Mouse (Mus musculus) G1E (cell line): ENCODE data around the gene Hist1h4h. TPM values are rescaled to one million over a fixed set of nuclear protein-coding genes. Genes with fewer than 3 reads are reported as not detected.

ENCODE experiments used
- ATAC-seq: 2 replicates; pipeline ENCODE4 v1.8.0; 2016; ENCODE audit warnings: mild to moderate bottlenecking; ENCODE audit not compliant: insufficient number of reproducible peaks, poor library complexity, low FRiP score, severe bottlenecking; ENCODE audit errors: extremely low read depth
- DNase-seq: peaks from one replicate; pipeline ENCODE4 v3.0.0; 2012; ENCODE audit warnings: low spot score
- H3K27me3 ChIP-seq: 2 replicates; pipeline ENCODE4 v1.6.1; 2012; ENCODE audit warnings: mild to moderate bottlenecking, low read length, inconsistent platforms; ENCODE audit not compliant: insufficient read depth
- H3K36me3 ChIP-seq: replicated peaks from 2 replicates; pipeline ENCODE3; 2012; ENCODE audit warnings: mild to moderate bottlenecking, inconsistent platforms
- H3K4me1 ChIP-seq: 2 replicates; pipeline ENCODE4 v1.6.1; 2012; ENCODE audit warnings: low read depth, low read length, inconsistent platforms, mixed read lengths; ENCODE audit not compliant: insufficient read depth
- H3K4me3 ChIP-seq: 2 replicates; pipeline ENCODE4 v1.5.1; 2012; ENCODE audit warnings: low read depth, mild to moderate bottlenecking, inconsistent platforms, low read length, moderate library complexity, mixed read lengths
- H3K9me3 ChIP-seq: replicated peaks from 2 replicates; pipeline ENCODE4 v1.6.1; 2012; ENCODE audit warnings: inconsistent platforms
- CTCF ChIP-seq: IDR thresholded peaks from 2 replicates; pipeline ENCODE4 v1.5.1; 2012; ENCODE audit warnings: low read depth, low read length, inconsistent platforms, mixed read lengths
- GATA1 ChIP-seq: IDR thresholded peaks from 2 replicates; pipeline ENCODE4 v1.6.1; 2012; ENCODE audit warnings: borderline replicate concordance, low read length, inconsistent platforms, mixed read lengths
- GATA2 ChIP-seq: IDR thresholded peaks from 2 replicates; pipeline ENCODE4 v1.6.1; 2012; ENCODE audit warnings: low read depth, low read length, inconsistent platforms, borderline replicate concordance
- POLR2AphosphoS5 ChIP-seq: IDR thresholded peaks from 2 replicates; pipeline ENCODE4 v1.6.1; 2012; ENCODE audit warnings: low read depth, low read length, inconsistent platforms; ENCODE audit not compliant: insufficient replicate concordance
- TAL1 ChIP-seq: conservative IDR thresholded peaks from 2 replicates; pipeline ENCODE4 v1.6.1; 2012; ENCODE audit warnings: low read depth, low read length, inconsistent platforms, mixed read lengths
- polyA plus RNA-seq: library from polyadenylated mRNA; stranded (reverse); fragments of >175 nt; gene quantifications from 2 replicates; pipeline ENCODE4 v1.2.3, GENCODE M21; 2012
- total RNA-seq, 2 experiments: library from RNA; stranded (forward) in 1 of 2; stranded (reverse) in 1 of 2; fragments of 200-1000 nt in 1 of 2; fragments of >200 nt in 1 of 2; fragmentation: Nextera tagmentation in 1 of 2; gene quantifications; 2 replicates each; pipeline ENCODE4 v1.2.3; 2014 to 2017

Gene Hist1h4h
- total and polyA plus RNA-seq, 3 experiments = 11.0 to 843 (median 309) TPM

DNA sequence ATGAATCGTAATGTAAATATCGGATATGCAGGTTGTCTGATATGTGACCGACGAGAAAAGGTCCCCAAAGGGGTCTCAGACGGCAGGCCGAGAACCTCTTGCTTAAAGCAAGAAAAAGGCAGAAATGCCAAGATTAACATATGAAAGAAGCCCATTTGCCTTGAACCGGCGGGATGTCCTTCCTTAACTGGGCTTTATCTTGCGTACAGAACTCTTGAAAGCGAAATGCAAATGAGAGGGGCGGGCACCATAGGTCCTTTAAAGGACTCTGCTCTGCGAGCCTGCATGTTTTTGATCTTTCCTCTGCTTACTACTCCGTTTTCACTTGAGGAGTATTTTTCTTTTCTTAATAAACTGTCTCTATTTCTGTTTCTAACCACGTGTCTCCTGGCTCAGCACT, 38.9 kb upstream of the Hist1h4h start:
- ATAC-seq = no peak
- peaks cover 36% of the 10 kb centered on the region for H3K27me3 ChIP-seq
- TF ChIP-seq GATA2 (no peak), CTCF (no peak), TAL1 (no peak), POLR2AphosphoS5 (no peak), GATA1 (no peak)
- H3K4me1 ChIP-seq = peaks cover 23% of the 10 kb centered on the region
- H3K4me3 ChIP-seq = no peak overlapping the region
- no peaks in the 10 kb centered on the region for H3K36me3 ChIP-seq
- no peak for DNase-seq
- no peaks in the 10 kb centered on the region for H3K9me3 ChIP-seq

- ATAC-seq (no peak), DNase-seq (no peak)
- H3K4me3 ChIP-seq = no peak overlapping the region
- H3K4me1 ChIP-seq = peaks cover 27% of the 10 kb centered on the region
- no peak for TF ChIP-seq TAL1
- no peak for TF ChIP-seq GATA1
- TF ChIP-seq POLR2AphosphoS5 = no peak
- TF ChIP-seq GATA2 = no peak
- TF ChIP-seq CTCF = no peak
- no peaks in the 10 kb centered on the region for H3K36me3 ChIP-seq
- no peaks in the 10 kb centered on the region for H3K9me3 ChIP-seq
- peaks cover 20% of the 10 kb centered on the region for H3K27me3 ChIP-seq
Measured at GRCm38 (mm10) chr13:23495526-23495925, 35.3 kb upstream of the Hist1h4h start.

DNA sequence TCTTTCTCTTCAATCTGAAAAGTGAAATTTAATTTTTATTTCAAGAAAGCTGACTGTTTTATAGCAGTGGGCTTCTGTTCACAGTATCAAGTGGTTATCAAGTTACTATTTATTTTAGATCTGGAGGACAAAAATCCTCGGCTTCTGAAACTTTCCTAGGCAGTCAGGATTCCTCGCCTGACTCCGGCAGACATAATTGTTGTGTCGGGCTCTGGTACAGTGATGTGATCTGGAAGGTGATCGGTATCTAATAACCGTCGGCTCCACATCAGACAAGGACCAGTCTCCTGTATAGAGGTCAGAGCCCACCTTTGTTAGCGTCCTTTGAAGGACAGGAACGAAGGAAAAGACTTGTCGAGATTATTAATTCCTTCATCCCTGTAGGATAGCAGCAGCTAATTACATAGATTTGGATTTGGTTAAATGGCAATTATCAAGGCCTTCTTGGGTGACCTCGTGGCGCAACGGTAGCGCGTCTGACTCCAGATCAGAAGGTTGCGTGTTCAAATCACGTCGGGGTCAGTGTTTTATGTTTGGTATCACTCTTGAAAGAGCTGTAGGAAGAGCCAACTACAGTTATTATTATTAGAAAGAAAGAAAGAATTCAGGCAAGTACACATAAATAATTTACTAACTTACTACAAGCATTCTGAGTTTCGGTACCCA, 33.1 kb upstream of the Hist1h4h start:
- Histone ChIP-seq H3K27me3 (peaks cover 20% of the 10 kb centered on the region), H3K4me1 (peaks cover 24% of the 10 kb centered on the region), H3K36me3 (no peaks in the 10 kb centered on the region), H3K4me3 (peak overlapping the region; percentile 13; the same call in 1 of the 2 replicates), H3K9me3 (no peaks in the 10 kb centered on the region)
- no peak for DNase-seq
- ATAC-seq = no peak
- no peak for TF ChIP-seq POLR2AphosphoS5
- no peak for TF ChIP-seq GATA1
- TF ChIP-seq CTCF = no peak
- TF ChIP-seq TAL1 = no peak
- no peak for TF ChIP-seq GATA2

DNA sequence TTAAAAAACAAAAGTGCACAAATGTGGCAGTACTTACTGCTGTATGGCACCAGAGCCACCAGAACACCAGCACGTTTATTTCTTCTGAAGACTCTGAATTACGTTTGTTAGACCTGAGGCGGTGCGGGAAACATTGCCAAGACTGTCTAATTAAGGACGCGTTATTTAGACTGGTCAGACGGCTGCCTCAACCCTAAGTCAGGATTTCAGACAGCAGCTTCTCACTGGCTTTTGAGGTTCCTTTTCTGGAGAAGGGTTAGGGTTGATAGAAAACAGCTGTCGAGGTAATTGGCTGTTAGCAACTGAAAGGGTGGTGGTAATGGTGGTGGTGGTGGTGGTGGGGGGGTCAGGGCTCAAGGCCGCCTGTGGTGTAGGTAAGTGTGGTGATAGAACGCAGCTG, 32.2 kb upstream of the Hist1h4h start:
- TF ChIP-seq CTCF (no peak), POLR2AphosphoS5 (no peak), GATA1 (no peak), TAL1 (no peak), GATA2 (no peak)
- ATAC-seq (no peak), DNase-seq (no peak)
- Histone ChIP-seq H3K9me3 (no peaks in the 10 kb centered on the region), H3K36me3 (no peaks in the 10 kb centered on the region), H3K4me3 (no peak overlapping the region), H3K4me1 (peaks cover 28% of the 10 kb centered on the region), H3K27me3 (peaks cover 20% of the 10 kb centered on the region)

GRCm38 (mm10) chr13:23499943-23500342, 30.9 kb upstream of the Hist1h4h start:
- H3K4me1 ChIP-seq = peaks cover 36% of the 10 kb centered on the region
- H3K9me3 ChIP-seq = no peaks in the 10 kb centered on the region
- no peak for DNase-seq
- no peak for ATAC-seq
- no peak overlapping the region; the same call in 1 of the 2 replicates for H3K4me3 ChIP-seq
- H3K27me3 ChIP-seq = peaks cover 14% of the 10 kb centered on the region
- no peaks in the 10 kb centered on the region for H3K36me3 ChIP-seq
- TF ChIP-seq GATA2 (no peak), TAL1 (no peak), CTCF (no peak), GATA1 (no peak), POLR2AphosphoS5 (no peak)

- Histone ChIP-seq H3K9me3 (no peaks in the 10 kb centered on the region), H3K36me3 (no peaks in the 10 kb centered on the region), H3K4me1 (peaks cover 43% of the 10 kb centered on the region), H3K27me3 (peaks cover 8% of the 10 kb centered on the region), H3K4me3 (no peak overlapping the region)
- DNase-seq (no peak), ATAC-seq (peak; percentile 45; the same call in 1 of the 2 replicates)
- no peak for TF ChIP-seq POLR2AphosphoS5
- no peak for TF ChIP-seq CTCF
Measured at GRCm38 (mm10) chr13:23500424-23501200, 30.2 kb upstream of the Hist1h4h start.
